Mouse (Mus musculus) midbrain, embryonic 12.5 days (tissue): ENCODE data around the gene Tmem186. TPM values are rescaled to one million over a fixed set of nuclear protein-coding genes. Genes with fewer than 3 reads are reported as not detected.

Experiments
- ATAC-seq: fragments of 200-750 bp; cut with Nextera tagmentation; 2 replicates; pipeline ENCODE4 v1.8.0; 2017; ENCODE audit warnings: low read depth, moderate TSS enrichment, moderate library complexity; ENCODE audit not compliant: low FRiP score
- H3K27ac ChIP-seq: fragments of 300-500 bp; sonication (generic); replicated peaks from 2 replicates; pipeline ENCODE4 v1.5.1; 2016; ENCODE audit warnings: mild to moderate bottlenecking
- H3K27me3 ChIP-seq: fragments of 300-500 bp; sonication (generic); 2 replicates; pipeline ENCODE4 v1.6.1; 2016; ENCODE audit warnings: mild to moderate bottlenecking
- H3K36me3 ChIP-seq: fragments of 300-500 bp; sonication (generic); 2 replicates; pipeline ENCODE4 v1.6.1; 2016
- H3K4me1 ChIP-seq: fragments of 300-500 bp; sonication (generic); 2 replicates; pipeline ENCODE4 v1.6.1; 2016
- H3K4me2 ChIP-seq: fragments of 300-500 bp; sonication (generic); replicated peaks from 2 replicates; pipeline ENCODE4 v1.6.1; 2016; ENCODE audit warnings: mild to moderate bottlenecking, moderate library complexity
- H3K4me3 ChIP-seq: fragments of 300-500 bp; sonication (generic); 2 replicates; pipeline ENCODE4 v1.5.1; 2016; ENCODE audit warnings: mild to moderate bottlenecking
- H3K9ac ChIP-seq: fragments of 300-500 bp; sonication (generic); replicated peaks from 2 replicates; pipeline ENCODE4 v1.6.1; 2016; ENCODE audit warnings: mild to moderate bottlenecking, moderate library complexity
- H3K9me3 ChIP-seq: fragments of 300-500 bp; sonication (generic); 2 replicates; pipeline ENCODE4 v1.6.1; 2016; ENCODE audit warnings: mild to moderate bottlenecking
- WGBS: fragments of 180-500 bp; shearing (Covaris S2); methylation state at CpG from one replicate; pipeline ENCODE4 v1.1.7; 2016; 5-methylcytosine and 5-hydroxymethylcytosine counted together
- polyA plus RNA-seq: library from polyadenylated mRNA; unstranded; fragments of >200 nt; fragmentation: Nextera tagmentation; extraction: Ambion mirVana; gene quantifications from 2 replicates; pipeline ENCODE4 v1.2.1, GENCODE M21; 2016

Tmem186 gene
- polyA plus RNA-seq, 1 experiment from 2014 or later, result 26.0 TPM

DNA sequence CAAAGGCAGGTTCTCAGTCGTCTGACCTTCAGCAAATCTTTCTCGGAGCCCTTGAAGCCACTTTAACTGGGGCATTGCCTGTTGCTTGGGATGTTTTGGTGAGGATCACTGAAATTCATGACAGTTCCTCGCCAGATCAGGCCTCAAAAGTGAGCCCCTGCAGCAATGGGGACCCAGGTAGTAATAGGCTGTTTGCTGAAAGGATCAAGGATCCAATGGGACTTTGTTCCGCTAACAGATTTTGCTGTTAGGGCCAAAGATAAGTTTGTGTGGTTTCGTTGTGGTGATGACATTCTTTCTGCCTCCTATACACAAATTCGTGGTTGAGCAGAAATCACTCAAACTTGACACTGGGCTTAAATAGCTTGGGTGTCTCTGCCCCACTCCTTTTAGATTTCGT, 619 bp upstream of the Tmem186 start:
- Histone ChIP-seq H3K4me3 (peak overlapping the region; percentile 62), H3K27ac (peak overlapping the region; percentile 81; the same call in 1 of the 2 replicates), H3K4me2 (peak overlapping the region; percentile 77), H3K9ac (peak overlapping the region; percentile 86), H3K36me3 (peaks cover 29% of the 10 kb centered on the region), H3K4me1 (peaks cover 22% of the 10 kb centered on the region), H3K27me3 (no peaks in the 10 kb centered on the region), H3K9me3 (no peaks in the 10 kb centered on the region)
- 45% methylated on average over 7 of the region's 7 CpGs for WGBS
- no peak for ATAC-seq

- Histone ChIP-seq H3K4me1 (peaks cover 22% of the 10 kb centered on the region), H3K27ac (peak overlapping the region; percentile 81), H3K27me3 (no peaks in the 10 kb centered on the region), H3K9me3 (no peaks in the 10 kb centered on the region), H3K36me3 (peaks cover 26% of the 10 kb centered on the region), H3K4me3 (peak overlapping the region; percentile 62), H3K9ac (peak overlapping the region; percentile 86), H3K4me2 (peak overlapping the region; percentile 77)
- no peak; the same call in none of the 2 replicates for ATAC-seq
- under 1% methylated on average over 13 of the region's 13 CpGs for WGBS
These were observed 670 bp downstream of the Tmem186 start for GRCm38 (mm10) chr16:8636867-8637216.

GRCm38 (mm10) chr16:8631428-8631827, 6.1 kb downstream of the Tmem186 start:
- H3K4me3 ChIP-seq, result no peak overlapping the region
- no peaks in the 10 kb centered on the region for H3K9me3 ChIP-seq
- no peak overlapping the region for H3K4me2 ChIP-seq
- H3K4me1 ChIP-seq, result peaks cover 11% of the 10 kb centered on the region
- H3K27ac ChIP-seq, result no peak overlapping the region
- 92% methylated on average over 5 of the region's 5 CpGs for whole genome bisulfite sequencing
- H3K36me3 ChIP-seq, result peaks cover 21% of the 10 kb centered on the region
- no peak for ATAC-seq
- H3K9ac ChIP-seq, result no peak overlapping the region
- H3K27me3 ChIP-seq, result no peaks in the 10 kb centered on the region

- no peaks in the 10 kb centered on the region for H3K27me3 ChIP-seq
- H3K9me3 ChIP-seq, result no peaks in the 10 kb centered on the region
- peaks cover 15% of the 10 kb centered on the region for H3K36me3 ChIP-seq
- no peak overlapping the region for H3K4me2 ChIP-seq
- H3K27ac ChIP-seq, result no peak overlapping the region
- 0 out of 2 replicates have a peak, but pooled peaks cover under 1% of the 10 kb centered on the region for H3K4me1 ChIP-seq
- no peak overlapping the region for H3K4me3 ChIP-seq
- ATAC-seq, result no peak
- no peak overlapping the region for H3K9ac ChIP-seq
- WGBS, result 78% methylated on average over 2 of the region's 2 CpGs
These were observed 7.1 kb downstream of the Tmem186 start for GRCm38 (mm10) chr16:8630419-8630818.

- no peak overlapping the region for H3K4me2 ChIP-seq
- peaks cover 9% of the 10 kb centered on the region; the same call in 1 of the 2 replicates for H3K4me1 ChIP-seq
- no peak overlapping the region for H3K27ac ChIP-seq
- peaks cover 4% of the 10 kb centered on the region; the same call in 1 of the 2 replicates for H3K9me3 ChIP-seq
- no peak overlapping the region for H3K4me3 ChIP-seq
- 76% methylated on average over 16 of the region's 16 CpGs for WGBS
- H3K27me3 ChIP-seq, result peaks cover 6% of the 10 kb centered on the region; the same call in 1 of the 2 replicates
- 0 out of 2 replicates have a peak, but pooled peaks cover 6% of the 10 kb centered on the region for H3K36me3 ChIP-seq
- no peak overlapping the region for H3K9ac ChIP-seq
- ATAC-seq, result no peak
These were observed 17.0 kb downstream of the Tmem186 start for GRCm38 (mm10) chr16:8620315-8621115.

DNA sequence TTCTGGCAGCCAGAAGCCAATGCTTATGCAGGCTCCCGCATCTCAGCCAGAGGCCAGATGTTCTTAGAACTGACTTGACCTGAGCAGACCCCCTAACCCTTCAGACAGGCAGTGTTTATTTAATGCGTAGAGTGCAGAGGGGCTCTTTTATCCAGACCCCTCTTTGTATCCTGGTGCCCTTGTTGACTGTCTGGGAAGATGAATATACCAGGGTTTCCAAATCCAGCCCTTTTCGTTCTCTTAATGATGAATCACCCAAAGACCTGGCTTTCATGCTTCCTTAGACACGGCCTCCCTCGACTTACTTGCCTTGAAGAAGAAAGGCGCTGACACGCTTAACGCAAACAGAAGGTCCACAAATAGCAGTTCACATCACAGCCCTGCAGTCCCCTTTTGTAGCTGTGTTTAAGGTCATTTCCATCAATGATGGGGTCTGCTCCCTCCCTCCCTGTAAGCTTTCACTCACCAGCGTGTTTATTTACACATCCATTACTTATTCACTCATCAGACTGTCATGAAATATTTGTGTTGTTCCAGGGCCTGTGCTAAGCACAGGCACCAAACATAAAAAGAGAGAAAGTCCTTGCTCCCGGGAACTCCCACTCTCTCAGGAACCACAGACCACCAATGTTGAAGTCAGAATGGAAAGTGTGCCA, 17.7 kb downstream of the Tmem186 start:
- ATAC-seq, result no peak
- peaks cover 9% of the 10 kb centered on the region; the same call in 1 of the 2 replicates for H3K4me1 ChIP-seq
- H3K9ac ChIP-seq, result no peak overlapping the region
- no peak overlapping the region for H3K4me2 ChIP-seq
- H3K36me3 ChIP-seq, result 0 out of 2 replicates have a peak, but pooled peaks cover 9% of the 10 kb centered on the region
- peaks cover 6% of the 10 kb centered on the region; the same call in 1 of the 2 replicates for H3K27me3 ChIP-seq
- H3K27ac ChIP-seq, result no peak overlapping the region
- peaks cover 4% of the 10 kb centered on the region; the same call in 1 of the 2 replicates for H3K9me3 ChIP-seq
- 26% methylated on average over 10 of the region's 10 CpGs for WGBS
- H3K4me3 ChIP-seq, result no peak overlapping the region

DNA sequence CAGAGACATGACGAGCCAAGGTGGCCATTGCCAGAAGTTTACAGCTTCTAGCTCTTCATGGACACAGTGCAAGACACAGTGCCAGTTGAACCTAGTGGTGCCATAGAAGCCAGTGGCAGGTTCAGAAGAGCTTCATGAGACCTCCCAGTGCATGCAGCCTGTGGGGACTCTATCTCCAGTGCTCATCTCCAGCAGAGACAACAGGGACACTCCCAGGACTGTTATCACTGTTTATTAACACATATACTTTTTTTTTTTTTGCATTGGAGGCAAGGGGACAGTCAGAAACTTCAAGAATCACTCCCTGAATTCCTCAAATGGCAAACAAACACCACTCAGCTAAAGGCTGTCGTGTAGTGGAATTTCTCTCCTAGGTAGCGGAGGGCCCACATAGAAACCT, 24.1 kb downstream of the Tmem186 start:
- Histone ChIP-seq H3K9ac (no peak overlapping the region), H3K36me3 (peaks cover 12% of the 10 kb centered on the region; the same call in 1 of the 2 replicates), H3K27ac (no peak overlapping the region), H3K27me3 (no peaks in the 10 kb centered on the region), H3K4me3 (no peak overlapping the region), H3K4me2 (no peak overlapping the region), H3K4me1 (no peaks in the 10 kb centered on the region), H3K9me3 (no peaks in the 10 kb centered on the region)
- ATAC-seq, result no peak
- 84% methylated on average over 3 of the region's 3 CpGs for WGBS

DNA sequence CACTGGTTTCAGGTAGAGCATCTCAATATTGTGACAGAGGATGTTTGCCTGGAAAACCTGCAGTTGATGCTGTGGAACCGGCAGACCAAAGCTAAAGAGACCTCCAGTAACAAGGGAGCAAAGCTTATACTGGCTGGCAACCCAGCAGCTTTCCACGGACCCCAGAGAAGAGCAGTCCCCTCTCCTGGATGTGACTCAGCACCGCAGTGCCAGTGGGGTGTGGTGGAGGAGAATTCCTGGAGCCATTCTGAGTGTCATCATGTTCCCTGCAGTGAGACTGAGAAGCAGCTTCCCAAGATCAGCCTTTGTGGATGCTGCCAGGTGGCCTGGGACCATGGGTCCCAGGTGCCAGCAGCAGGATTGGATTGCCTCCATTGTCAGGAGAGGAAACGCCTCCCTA, 24.5 kb downstream of the Tmem186 start:
- H3K36me3 ChIP-seq, result peaks cover 12% of the 10 kb centered on the region; the same call in 1 of the 2 replicates
- H3K9me3 ChIP-seq, result no peaks in the 10 kb centered on the region
- no peak for ATAC-seq
- H3K4me1 ChIP-seq, result no peaks in the 10 kb centered on the region
- no peak overlapping the region for H3K4me3 ChIP-seq
- H3K27me3 ChIP-seq, result no peaks in the 10 kb centered on the region
- no peak overlapping the region for H3K9ac ChIP-seq
- 80% methylated on average over 4 of the region's 4 CpGs for WGBS
- no peak overlapping the region for H3K27ac ChIP-seq
- H3K4me2 ChIP-seq, result no peak overlapping the region

DNA sequence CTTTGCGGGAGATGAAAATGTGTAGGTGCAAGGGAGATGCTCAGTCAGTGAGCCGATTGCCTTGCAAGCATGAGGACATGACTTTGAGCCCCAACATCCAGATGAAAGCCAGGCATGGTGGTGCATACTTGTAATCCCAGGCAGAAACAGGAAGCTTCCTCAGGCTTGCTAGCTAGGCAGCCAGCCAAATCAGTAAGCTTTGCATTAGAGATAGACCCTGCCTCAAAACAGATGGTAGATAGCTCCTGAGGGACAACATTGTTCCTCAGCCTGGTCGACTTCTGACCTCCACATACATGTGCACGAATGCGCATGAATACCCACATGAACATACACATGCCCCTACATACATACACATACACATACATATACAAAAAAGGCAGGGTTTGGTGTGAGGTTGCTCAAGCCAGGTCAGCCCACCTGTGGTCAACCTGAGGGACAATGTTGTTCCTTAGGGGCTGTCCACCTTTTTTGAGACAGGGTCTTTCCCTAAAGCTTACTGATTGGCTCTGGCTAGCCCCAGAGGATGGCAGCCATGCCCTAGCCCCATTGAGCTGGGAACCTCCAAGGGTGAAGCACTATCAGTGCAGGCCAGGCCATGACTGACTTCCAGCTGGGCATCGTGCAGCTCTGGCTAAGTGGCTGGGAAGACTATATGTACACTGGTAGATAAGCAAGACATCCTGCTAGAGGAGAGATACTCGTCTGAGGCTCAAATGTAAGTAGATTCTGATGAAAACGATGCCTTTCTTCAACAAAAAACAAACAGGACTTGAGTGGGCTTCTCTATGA, 25.1 kb downstream of the Tmem186 start:
- whole genome bisulfite sequencing, result 88% methylated on average over 8 of the region's 8 CpGs
- no peak overlapping the region for H3K4me3 ChIP-seq
- no peaks in the 10 kb centered on the region for H3K27me3 ChIP-seq
- no peak overlapping the region for H3K4me2 ChIP-seq
- no peak overlapping the region for H3K27ac ChIP-seq
- ATAC-seq, result no peak
- H3K36me3 ChIP-seq, result peaks cover 12% of the 10 kb centered on the region; the same call in 1 of the 2 replicates
- H3K9me3 ChIP-seq, result no peaks in the 10 kb centered on the region
- H3K9ac ChIP-seq, result no peak overlapping the region
- no peaks in the 10 kb centered on the region for H3K4me1 ChIP-seq

DNA sequence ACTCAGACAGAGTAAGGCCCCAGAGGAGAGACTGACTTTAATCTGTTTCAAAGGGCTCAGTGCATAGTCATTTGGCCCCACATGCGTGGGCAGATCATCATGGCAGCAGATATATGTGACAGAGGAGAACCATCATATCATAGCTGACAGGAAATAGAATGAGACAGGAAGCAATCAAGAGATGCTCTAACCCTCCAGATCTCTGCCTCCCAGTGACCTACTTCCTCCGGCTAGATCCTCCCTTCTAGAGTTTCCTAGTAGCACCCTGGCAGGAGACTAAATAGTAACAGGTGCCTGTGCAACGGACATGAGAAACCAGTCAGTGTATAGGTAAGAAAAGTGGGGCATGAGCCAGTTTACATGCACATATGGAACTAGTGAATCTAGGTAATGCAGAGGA, 27.1 kb downstream of the Tmem186 start:
- Histone ChIP-seq H3K9me3 (no peaks in the 10 kb centered on the region), H3K27ac (no peak overlapping the region), H3K27me3 (no peaks in the 10 kb centered on the region), H3K4me3 (no peak overlapping the region), H3K4me1 (no peaks in the 10 kb centered on the region), H3K36me3 (peaks cover 12% of the 10 kb centered on the region; the same call in 1 of the 2 replicates), H3K9ac (no peak overlapping the region), H3K4me2 (no peak overlapping the region)
- WGBS, result 77% methylated on average over 3 of the region's 3 CpGs
- no peak for ATAC-seq

- H3K4me1 ChIP-seq, result no peaks in the 10 kb centered on the region
- no peak overlapping the region for H3K9ac ChIP-seq
- no peak overlapping the region for H3K4me2 ChIP-seq
- no peak overlapping the region for H3K27ac ChIP-seq
- no peak for ATAC-seq
- H3K9me3 ChIP-seq, result no peaks in the 10 kb centered on the region
- H3K27me3 ChIP-seq, result no peaks in the 10 kb centered on the region
- 87% methylated on average over 3 of the region's 3 CpGs for WGBS
- 0 out of 2 replicates have a peak, but pooled peaks cover under 1% of the 10 kb centered on the region for H3K36me3 ChIP-seq
- no peak overlapping the region for H3K4me3 ChIP-seq
These were observed 33.7 kb downstream of the Tmem186 start for GRCm38 (mm10) chr16:8603789-8604188.
